Mouse (Mus musculus): ENCODE data around the gene Clint1.

DNA sequence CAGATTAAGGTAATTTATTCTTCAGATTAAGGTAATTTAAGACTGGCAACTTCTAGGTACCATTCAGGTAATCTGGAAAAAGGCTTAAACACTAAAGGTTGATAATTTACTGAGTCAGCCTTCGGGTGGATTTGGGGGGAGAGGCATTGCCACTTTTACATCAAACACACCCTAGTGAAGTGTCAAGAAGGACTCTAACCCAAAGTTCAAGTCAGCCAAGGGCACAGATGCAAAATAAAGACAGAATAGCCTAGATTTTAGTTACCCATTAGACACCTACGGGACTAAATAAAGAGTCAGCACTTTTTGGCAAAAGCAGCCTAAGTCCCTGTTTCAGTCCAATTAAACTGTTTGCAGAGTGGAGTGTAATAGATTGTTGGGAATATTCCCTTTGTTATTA lies 46.0 kb upstream of the Clint1 start:
- no peak for TF ChIP-seq POLR2A (IDR thresholded peaks at IDR 0.05; ENCODE audit: borderline replicate concordance, extremely low read depth, insufficient read depth, insufficient read length, poor library complexity, severe bottlenecking)
- TF ChIP-seq CTCF (IDR thresholded peaks at IDR 0.05; ENCODE audit: borderline replicate concordance, extremely low read depth, insufficient read depth, insufficient read length): no peak

All from brain, embryonic 14.5 days (tissue).